In the genomic region with DNA sequence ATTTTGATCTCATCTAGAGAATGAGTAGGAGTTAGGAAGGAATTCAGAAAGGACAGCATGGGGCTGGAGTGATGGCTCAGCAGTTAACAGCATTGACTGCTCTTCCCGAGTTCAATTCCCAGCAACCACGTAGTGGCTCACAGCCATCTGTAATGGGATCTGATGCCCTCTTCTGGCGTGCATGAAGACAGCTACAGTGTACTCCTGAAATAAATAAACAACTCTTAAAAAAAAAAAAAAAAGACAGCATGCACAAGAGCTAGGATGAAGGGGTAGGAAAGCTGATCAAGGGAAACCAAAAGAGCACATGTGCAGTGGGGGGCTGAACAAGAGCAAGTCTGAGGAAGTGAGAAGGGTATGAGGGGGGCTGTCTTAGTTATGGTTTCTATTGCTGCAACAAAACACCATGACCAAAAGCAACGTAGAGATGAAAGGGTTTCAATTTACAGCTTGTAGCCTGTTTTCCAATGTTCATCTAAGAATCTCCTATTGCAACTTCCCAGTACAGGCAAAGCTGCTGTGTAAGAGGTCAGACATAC, we compare ENCODE assay signal across 17 mouse cellular contexts.
DNase-seq lines count a peak whose midpoint lies in the region; TF ChIP-seq lines count a peak whose summit lies in the region.
"Had no signal": no experiment of that assay in that cellular context is flagged by ENCODE, and none has a peak within 500 bp of the region (broad histone marks: within the 10 kb centered on the region; RNA-seq: fewer than 3 reads in every experiment).

No protein-coding gene starts in this region.

- intact Hi-C loops in left cerebral cortex, adult 2 months (cut with DNase I) = loop anchor here (5.0 kb wide), 1 partner anchor 287 kb away; the partner anchor contains the start of gene Tmem242
- intact Hi-C loops in left cerebral cortex, postnatal 25 days (cut with DNase I) = no loop called here

- H3K4me1 ChIP-seq in cerebellum, adult 2 months (ENCODE audit: control insufficient read depth, insufficient read depth, low read length) = 0 out of 2 replicates have a peak, but pooled peaks cover 3% of the 10 kb centered on the region
- H3K4me1 ChIP-seq in heart, embryonic 10.5 days = no peaks in the 10 kb centered on the region
- H3K4me1 ChIP-seq: forebrain, embryonic 12.5 days; hindbrain, embryonic 12.5 days; stomach, embryonic 15.5 days had no signal

- TF ChIP-seq CTCF in cerebellum, adult 2 months (IDR thresholded peaks at IDR 0.05; ENCODE audit: borderline replicate concordance, insufficient read depth, low read depth, low read length) = peak; percentile 29; the same call in 1 of the 2 replicates
- TF ChIP-seq CTCF in left cerebral cortex, adult 2 months (IDR thresholded peaks at IDR 0.05) = peak; percentile 18

- DNase-seq in cerebellum, adult 2 months = peak in 1 of 2 experiments; percentile 33
- DNase-seq in cerebellum, adult 9-10 months = no peak
- DNase-seq in left cerebral cortex, adult 2 months (ENCODE audit: extremely low spot score in 1 of 2, low spot score in 2 of 2) = no peak
- no peak for DNase-seq in left cerebral cortex, postnatal 25 days (ENCODE audit: low spot score in 2 of 2)
- peak; percentile 52 for DNase-seq in A20 (ENCODE audit: low read depth, low spot score)
- peak; percentile 51 for DNase-seq in brain, adult 2 months (ENCODE audit: low read depth, low spot score)
- no peak for DNase-seq in heart, embryonic 10.5 days (ENCODE audit: low spot score)
- no peak for DNase-seq in gastrocnemius, postnatal 4 days (ENCODE audit: low spot score in 2 of 2)
- DNase-seq: kidney, postnatal 14 days; layer of hippocampus, adult 9-11 months; lung, adult 18-20 months; midbrain, embryonic 14.5 days; right cerebral cortex, postnatal 4 days had no signal

- H3K27ac ChIP-seq in cerebellum, adult 2 months (ENCODE audit: insufficient read depth, low read length) = no peak overlapping the region
- H3K27ac ChIP-seq in left cerebral cortex, adult 2 months = no peak overlapping the region
- no peak overlapping the region for H3K27ac ChIP-seq in heart, embryonic 10.5 days
- H3K27ac ChIP-seq: forebrain, embryonic 12.5 days; hindbrain, embryonic 12.5 days; limb, embryonic 13.5 days; stomach, embryonic 15.5 days had no signal

- H3K9me3 ChIP-seq in heart, embryonic 10.5 days = no peaks in the 10 kb centered on the region
- H3K9me3 ChIP-seq: forebrain, embryonic 12.5 days; hindbrain, embryonic 12.5 days; limb, embryonic 13.5 days; stomach, embryonic 15.5 days had no signal

- H3K27me3 ChIP-seq in cerebellum, adult 2 months (ENCODE audit: control insufficient read depth, insufficient read depth, low read length) = no peaks in the 10 kb centered on the region
- H3K27me3 ChIP-seq in heart, embryonic 10.5 days (ENCODE audit: insufficient read depth, poor library complexity, severe bottlenecking) = peaks cover 13% of the 10 kb centered on the region; the same call in 1 of the 2 replicates
- H3K27me3 ChIP-seq: forebrain, embryonic 12.5 days; hindbrain, embryonic 12.5 days; limb, embryonic 13.5 days; stomach, embryonic 15.5 days had no signal

- no peak overlapping the region for H3K4me3 ChIP-seq in cerebellum, adult 2 months (replicated peaks; ENCODE audit: insufficient read depth, low read depth, low read length)
- no peak overlapping the region for H3K4me3 ChIP-seq in left cerebral cortex, adult 2 months
- H3K4me3 ChIP-seq in heart, embryonic 10.5 days = no peak overlapping the region
- H3K4me3 ChIP-seq: forebrain, embryonic 12.5 days; hindbrain, embryonic 12.5 days; limb, embryonic 13.5 days; stomach, embryonic 15.5 days had no signal

- WGBS in cerebellum, adult 2 months = 39% methylated on average over 4 of the region's 4 CpGs
- 50% methylated on average over 4 of the region's 4 CpGs for WGBS in heart, embryonic 10.5 days

- TF ChIP-seq POLR2A in cerebellum, adult 2 months (IDR thresholded peaks at IDR 0.05; ENCODE audit: borderline replicate concordance, insufficient read depth, low read length) = no peak

- H3K36me3 ChIP-seq in heart, embryonic 10.5 days = no peaks in the 10 kb centered on the region
- H3K36me3 ChIP-seq: forebrain, embryonic 12.5 days; hindbrain, embryonic 12.5 days; limb, embryonic 13.5 days; stomach, embryonic 15.5 days had no signal

Comparison
In these comparisons a context has a peak if more than half of its experiments do, and no peak if none do; other contexts are left out.
1. DNase-seq: peak in A20 (single experiment) and brain, adult 2 months (single experiment); none in cerebellum, adult 9-10 months (single experiment), left cerebral cortex, adult 2 months (0 of 2), left cerebral cortex, postnatal 25 days (0 of 2), heart, embryonic 10.5 days (single experiment) and gastrocnemius, postnatal 4 days (0 of 2).